Mouse (Mus musculus) forebrain, embryonic 10.5 days (tissue): ENCODE data around the gene Ydjc. TPM values are rescaled to one million over a fixed set of nuclear protein-coding genes. Genes with fewer than 3 reads are reported as not detected.
A peak's percentile ranks its signal among the peaks of the same experiment; 100 is the strongest.

Experiments used
- DNase-seq: peaks from one replicate; pipeline ENCODE4 v3.0.0-alpha.2; 2017; ENCODE audit warnings: low spot score; ENCODE audit errors: extremely low spot score
- H3K27ac ChIP-seq: fragments of 300-500 bp; sonication (generic); 2 replicates; pipeline ENCODE4 v1.5.1; 2016; ENCODE audit warnings: mild to moderate bottlenecking
- H3K27me3 ChIP-seq: fragments of 300-500 bp; sonication (generic); 2 replicates; pipeline ENCODE4 v1.6.1; 2016; ENCODE audit warnings: mild to moderate bottlenecking; ENCODE audit not compliant: poor library complexity, severe bottlenecking
- H3K36me3 ChIP-seq: fragments of 300-500 bp; sonication (generic); replicated peaks from 2 replicates; pipeline ENCODE4 v1.6.1; 2016; ENCODE audit warnings: mild to moderate bottlenecking, moderate library complexity
- H3K4me1 ChIP-seq: fragments of 300-500 bp; sonication (generic); 2 replicates; pipeline ENCODE4 v1.6.1; 2016
- H3K4me3 ChIP-seq: fragments of 300-500 bp; sonication (generic); 2 replicates; pipeline ENCODE4 v1.5.1; 2016; ENCODE audit warnings: mild to moderate bottlenecking, moderate library complexity
- H3K9me3 ChIP-seq: fragments of 300-500 bp; sonication (generic); 2 replicates; pipeline ENCODE4 v1.6.1; 2016; ENCODE audit warnings: mild to moderate bottlenecking, moderate library complexity
- WGBS: fragments of 180-500 bp; shearing (Covaris S2); methylation state at CpG from one replicate; pipeline ENCODE4 v1.1.7; 2016; 5-methylcytosine and 5-hydroxymethylcytosine counted together
- polyA plus RNA-seq: library from polyadenylated mRNA; unstranded; fragments of >200 nt; fragmentation: Nextera tagmentation; extraction: Ambion mirVana; gene quantifications from 2 replicates; pipeline ENCODE4 v1.2.1, GENCODE M21; 2016

Ydjc gene
- polyA plus RNA-seq, 1 experiment from 2014 or later = 5.8 TPM

GRCm38 (mm10) chr16:17177623-17178170 lies 33.3 kb downstream of the Ydjc start:
- Histone ChIP-seq H3K4me1 (no peaks in the 10 kb centered on the region), H3K36me3 (peaks cover 64% of the 10 kb centered on the region), H3K27ac (no peak overlapping the region), H3K9me3 (no peaks in the 10 kb centered on the region), H3K27me3 (no peaks in the 10 kb centered on the region), H3K4me3 (no peak overlapping the region)
- DNase-seq = no peak
- 97% methylated on average over 1 of the region's 1 CpGs for WGBS

GRCm38 (mm10) chr16:17179706-17180105 lies 35.3 kb downstream of the Ydjc start:
- Histone ChIP-seq H3K9me3 (no peaks in the 10 kb centered on the region), H3K36me3 (peaks cover 57% of the 10 kb centered on the region), H3K27ac (no peak overlapping the region), H3K27me3 (no peaks in the 10 kb centered on the region), H3K4me1 (no peaks in the 10 kb centered on the region), H3K4me3 (no peak overlapping the region)
- 92% methylated on average over 3 of the region's 3 CpGs for WGBS
- no peak for DNase-seq

DNA sequence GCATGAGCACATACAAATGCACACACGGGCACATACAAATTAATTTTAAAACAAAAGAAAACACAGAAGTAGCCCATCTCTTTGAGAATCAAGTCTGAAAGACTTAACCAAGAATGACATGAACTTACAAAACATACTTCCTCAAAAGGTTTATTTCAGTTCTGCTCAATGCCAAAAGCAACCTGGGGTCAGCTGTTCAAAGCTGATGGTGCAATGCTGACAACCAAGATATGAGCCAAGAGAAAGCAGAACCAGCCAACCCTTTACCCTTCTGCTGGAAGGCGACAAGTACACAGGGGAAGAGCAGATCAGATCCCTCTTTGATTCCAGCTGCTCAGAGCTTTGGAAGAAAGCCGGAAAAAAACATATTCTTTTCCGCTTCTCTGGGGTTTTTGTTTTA lies 37.0 kb downstream of the Ydjc start:
- Histone ChIP-seq H3K27me3 (no peaks in the 10 kb centered on the region), H3K4me1 (no peaks in the 10 kb centered on the region), H3K4me3 (no peak overlapping the region), H3K36me3 (peaks cover 56% of the 10 kb centered on the region), H3K9me3 (peaks cover 6% of the 10 kb centered on the region; the same call in 1 of the 2 replicates), H3K27ac (no peak overlapping the region)
- no peak for DNase-seq
- 89% methylated on average over 4 of the region's 4 CpGs for WGBS

DNA sequence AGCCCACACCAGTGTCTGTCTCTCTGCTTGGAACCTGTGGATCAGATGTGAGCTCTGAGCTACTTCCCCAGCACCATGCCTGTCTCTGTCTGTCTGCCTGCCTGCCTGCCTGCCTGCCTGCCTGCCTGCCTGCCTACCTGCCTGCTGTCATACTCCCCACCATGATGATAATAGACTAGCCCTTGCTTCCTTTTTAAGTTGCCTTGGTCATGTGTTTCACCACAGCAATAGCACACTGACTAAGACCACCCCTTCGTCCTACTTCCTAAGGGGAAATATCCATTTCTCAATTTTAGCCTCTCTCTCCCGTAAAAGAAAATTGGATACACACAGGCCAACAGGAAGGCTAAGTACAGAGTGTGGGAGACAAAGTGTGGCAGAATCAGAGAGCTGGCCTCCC lies 37.7 kb downstream of the Ydjc start:
- Histone ChIP-seq H3K4me1 (no peaks in the 10 kb centered on the region), H3K36me3 (peaks cover 58% of the 10 kb centered on the region)
- 96% methylated on average over 2 of the region's 2 CpGs for WGBS

DNA sequence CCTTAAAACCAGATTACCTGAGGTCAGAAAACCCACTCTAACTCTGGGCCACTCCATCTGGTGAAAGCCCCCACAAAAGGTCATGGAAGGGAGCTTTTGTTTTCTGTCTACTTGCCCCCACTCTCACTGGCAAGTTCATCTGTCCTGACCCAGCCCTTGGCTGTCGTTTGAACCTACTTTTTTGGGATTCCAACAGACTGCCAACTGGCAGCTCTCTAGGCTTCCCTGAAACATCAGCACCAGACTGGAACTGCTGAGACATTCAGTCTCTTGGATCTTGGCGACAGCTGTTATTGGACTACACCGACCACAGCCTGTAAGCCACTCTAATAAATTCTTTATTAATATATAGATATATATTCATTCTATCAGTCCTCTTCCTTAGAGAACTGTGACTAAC lies 38.6 kb downstream of the Ydjc start:
- H3K4me1 ChIP-seq = no peaks in the 10 kb centered on the region
- WGBS = 88% methylated on average over 3 of the region's 3 CpGs
- peaks cover 6% of the 10 kb centered on the region; the same call in 1 of the 2 replicates for H3K9me3 ChIP-seq
- H3K36me3 ChIP-seq = peaks cover 58% of the 10 kb centered on the region
- H3K27ac ChIP-seq = no peak overlapping the region
- H3K27me3 ChIP-seq = no peaks in the 10 kb centered on the region
- DNase-seq = no peak
- no peak overlapping the region for H3K4me3 ChIP-seq

More for the DNA sequence above, 37.7 kb downstream of the Ydjc start:
- Histone ChIP-seq H3K9me3 (peaks cover 6% of the 10 kb centered on the region; the same call in 1 of the 2 replicates), H3K4me3 (no peak overlapping the region), H3K27ac (no peak overlapping the region), H3K27me3 (no peaks in the 10 kb centered on the region)
- no peak for DNase-seq

DNA sequence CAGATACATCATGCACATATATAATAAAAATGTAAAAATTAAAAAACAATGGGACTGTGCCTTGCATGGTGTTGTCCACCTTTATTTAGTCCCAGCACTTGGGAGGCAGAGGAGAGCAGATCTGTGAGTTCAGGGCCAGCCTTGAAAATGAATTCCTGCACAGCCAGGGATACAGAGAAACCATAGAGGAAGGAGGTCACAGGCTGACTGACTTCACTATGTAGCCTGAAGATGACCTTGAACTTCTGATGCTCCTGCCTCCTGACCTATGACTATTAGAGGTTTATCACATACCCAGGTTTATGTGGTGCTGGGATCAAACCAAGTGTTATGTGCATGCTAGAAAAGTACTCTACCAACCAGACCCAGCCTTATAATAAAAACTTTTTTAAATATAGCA lies 41.1 kb downstream of the Ydjc start:
- Histone ChIP-seq H3K27me3 (no peaks in the 10 kb centered on the region), H3K27ac (no peak overlapping the region), H3K4me3 (no peak overlapping the region), H3K36me3 (peaks cover 66% of the 10 kb centered on the region), H3K4me1 (no peaks in the 10 kb centered on the region), H3K9me3 (peaks cover 10% of the 10 kb centered on the region; the same call in 1 of the 2 replicates)
- DNase-seq = no peak

GRCm38 (mm10) chr16:17193823-17194222 lies 49.4 kb downstream of the Ydjc start:
- Histone ChIP-seq H3K4me3 (no peak overlapping the region), H3K27me3 (no peaks in the 10 kb centered on the region), H3K36me3 (peaks cover 81% of the 10 kb centered on the region), H3K9me3 (peaks cover 4% of the 10 kb centered on the region; the same call in 1 of the 2 replicates), H3K27ac (no peak overlapping the region), H3K4me1 (no peaks in the 10 kb centered on the region)
- 97% methylated on average over 4 of the region's 4 CpGs for WGBS
- no peak for DNase-seq

DNA sequence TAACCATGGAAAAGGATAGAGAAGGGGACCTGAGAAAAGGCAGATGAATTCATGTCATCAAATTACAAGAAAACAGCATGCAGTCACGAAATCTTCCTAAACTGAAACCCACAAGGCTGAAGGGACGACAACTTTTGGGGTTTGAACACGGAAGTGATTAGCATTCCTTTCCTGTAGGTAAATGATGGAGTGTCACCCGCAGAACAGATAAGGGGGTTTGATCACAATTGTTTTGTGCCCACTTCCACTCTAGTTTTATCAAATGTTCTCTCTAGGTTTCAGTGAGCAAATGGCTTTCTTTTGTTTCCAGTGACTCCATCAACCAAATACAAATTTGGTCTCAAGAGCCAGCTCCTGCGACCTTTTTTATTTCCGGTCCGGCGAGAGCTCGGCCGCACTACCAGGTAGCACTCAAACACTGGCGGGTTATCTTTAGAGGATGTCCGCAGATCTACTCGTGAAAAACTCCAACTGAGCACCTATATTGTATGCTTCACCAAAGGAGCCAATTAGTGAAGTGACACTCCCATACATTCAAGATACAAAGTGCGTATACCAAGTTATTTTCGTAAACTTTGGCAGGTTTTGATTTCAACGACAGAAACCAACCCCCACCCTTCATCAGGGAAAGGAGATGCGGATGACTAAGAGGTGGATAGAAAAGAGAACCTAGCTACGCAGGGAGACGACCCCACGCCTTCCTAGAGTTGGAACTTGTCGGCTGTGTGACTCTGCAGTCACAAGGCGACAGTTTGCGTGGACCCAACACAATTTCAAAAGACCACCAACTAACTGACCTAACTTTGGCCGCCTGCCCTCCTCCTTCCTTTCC lies 55.9 kb downstream of the Ydjc start:
- peak overlapping the region; percentile 99 for H3K4me3 ChIP-seq
- WGBS = 9% methylated on average over 24 of the region's 24 CpGs
- H3K27ac ChIP-seq = peak overlapping the region; percentile 98
- no peaks in the 10 kb centered on the region for H3K27me3 ChIP-seq
- no peaks in the 10 kb centered on the region for H3K9me3 ChIP-seq
- H3K4me1 ChIP-seq = peaks cover 16% of the 10 kb centered on the region
- H3K36me3 ChIP-seq = peaks cover 30% of the 10 kb centered on the region
- no peak for DNase-seq

DNA sequence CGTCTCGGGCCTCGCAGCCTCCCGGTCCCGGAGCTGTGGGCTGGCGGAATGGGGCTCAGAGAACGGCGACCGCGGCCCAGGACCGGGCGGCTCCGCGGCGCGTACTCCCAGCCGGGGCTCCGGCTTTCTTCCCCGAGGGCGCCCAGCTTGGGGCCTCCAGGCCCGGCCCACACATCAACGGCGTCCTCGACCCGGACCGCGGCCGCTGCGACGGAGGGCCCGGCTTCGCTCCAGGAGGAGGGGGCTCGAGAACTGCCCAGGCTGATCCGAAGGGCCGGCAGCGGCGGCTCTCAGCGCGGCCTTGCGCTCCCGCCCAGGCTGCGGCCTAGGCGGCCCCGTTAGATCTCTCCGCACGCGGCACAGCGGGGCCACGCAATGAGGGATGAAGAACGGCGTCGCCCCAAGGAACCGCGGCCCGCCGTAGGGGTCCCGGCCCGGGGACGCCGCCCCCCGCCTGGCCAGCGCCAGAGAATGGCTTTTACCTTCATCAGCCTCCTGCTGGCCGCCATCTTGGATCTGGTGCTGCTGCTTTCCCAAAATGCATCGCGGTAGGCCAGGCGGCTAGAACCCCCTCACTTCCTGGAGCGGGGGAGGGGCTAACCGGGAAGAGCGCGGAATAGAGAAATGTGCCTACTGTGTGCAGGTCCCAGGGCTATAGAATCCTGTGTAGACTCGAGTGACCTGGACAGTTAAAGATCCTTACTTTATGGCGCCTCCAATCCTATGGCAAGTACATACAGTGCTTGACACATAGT lies 56.7 kb downstream of the Ydjc start:
- under 1% methylated on average over 71 of the region's 72 CpGs for WGBS
- Histone ChIP-seq H3K36me3 (peaks cover 23% of the 10 kb centered on the region), H3K27ac (peak overlapping the region; percentile 98), H3K4me3 (peak overlapping the region; percentile 99), H3K4me1 (peaks cover 16% of the 10 kb centered on the region), H3K9me3 (no peaks in the 10 kb centered on the region), H3K27me3 (peaks cover 3% of the 10 kb centered on the region)
- peak; percentile 86 for DNase-seq

- Histone ChIP-seq H3K9me3 (no peaks in the 10 kb centered on the region), H3K27ac (0 out of 2 replicates have a peak overlapping the region, but pooled peaks have one; percentile 98), H3K36me3 (peaks cover 16% of the 10 kb centered on the region), H3K4me1 (peaks cover 16% of the 10 kb centered on the region), H3K27me3 (peaks cover 11% of the 10 kb centered on the region), H3K4me3 (peak overlapping the region; percentile 99; the same call in 1 of the 2 replicates)
- WGBS = 73% methylated on average over 2 of the region's 2 CpGs
- no peak for DNase-seq
These were observed 57.6 kb downstream of the Ydjc start for GRCm38 (mm10) chr16:17201977-17202376.

DNA sequence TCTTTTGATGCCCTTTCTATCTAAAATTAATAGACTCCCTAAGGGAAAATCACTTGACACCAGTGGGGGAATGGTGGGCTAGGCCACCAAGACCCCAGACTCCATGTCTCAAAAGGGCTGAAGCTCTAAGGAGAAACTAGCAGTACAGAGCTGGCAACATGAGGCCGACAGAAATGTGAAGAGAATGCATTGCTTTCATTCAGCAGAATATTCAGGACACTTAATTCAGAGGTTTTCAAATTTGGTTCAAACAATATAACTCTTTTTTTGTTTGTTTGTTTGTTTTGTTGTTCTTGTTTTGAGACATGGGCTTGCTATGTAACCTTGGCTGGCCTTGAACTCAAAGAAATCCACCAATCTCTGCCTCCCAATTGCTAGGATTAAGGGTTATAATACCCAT lies 58.1 kb downstream of the Ydjc start, which contains the start of gene Ube2l3:
Gene Ube2l3, minus strand, starts transcription at position 101 of the 400 bp plus-strand sequence.
- Histone ChIP-seq H3K9me3 (no peaks in the 10 kb centered on the region), H3K27me3 (peaks cover 16% of the 10 kb centered on the region), H3K36me3 (peaks cover 15% of the 10 kb centered on the region), H3K27ac (peak within 1 kb of the TSS; percentile 98), H3K4me3 (peak within 1 kb of the TSS; percentile 99), H3K4me1 (peaks cover 16% of the 10 kb centered on the region)
- DNase-seq = no peak
- 93% methylated on average over 1 of the region's 1 CpGs for WGBS

GRCm38 (mm10) chr16:17204990-17205389 lies 60.6 kb downstream of the Ydjc start:
- WGBS = 10% methylated on average over 6 of the region's 6 CpGs
- DNase-seq = no peak
- H3K4me1 ChIP-seq = peaks cover 25% of the 10 kb centered on the region

More at GRCm38 (mm10) chr16:17204990-17205389, 60.6 kb downstream of the Ydjc start:
- Histone ChIP-seq H3K27me3 (peaks cover 30% of the 10 kb centered on the region), H3K27ac (no peak overlapping the region), H3K4me3 (no peak overlapping the region), H3K36me3 (no peaks in the 10 kb centered on the region), H3K9me3 (no peaks in the 10 kb centered on the region)
